Mouse (Mus musculus): ENCODE measurements at regions not wholly inside any gene's neighbourhood (a gene's known extent, or its start where the extent isn't known, plus 50 kb on each side); places are given as distances from the start of the nearest gene placed in this dataset.

DNA sequence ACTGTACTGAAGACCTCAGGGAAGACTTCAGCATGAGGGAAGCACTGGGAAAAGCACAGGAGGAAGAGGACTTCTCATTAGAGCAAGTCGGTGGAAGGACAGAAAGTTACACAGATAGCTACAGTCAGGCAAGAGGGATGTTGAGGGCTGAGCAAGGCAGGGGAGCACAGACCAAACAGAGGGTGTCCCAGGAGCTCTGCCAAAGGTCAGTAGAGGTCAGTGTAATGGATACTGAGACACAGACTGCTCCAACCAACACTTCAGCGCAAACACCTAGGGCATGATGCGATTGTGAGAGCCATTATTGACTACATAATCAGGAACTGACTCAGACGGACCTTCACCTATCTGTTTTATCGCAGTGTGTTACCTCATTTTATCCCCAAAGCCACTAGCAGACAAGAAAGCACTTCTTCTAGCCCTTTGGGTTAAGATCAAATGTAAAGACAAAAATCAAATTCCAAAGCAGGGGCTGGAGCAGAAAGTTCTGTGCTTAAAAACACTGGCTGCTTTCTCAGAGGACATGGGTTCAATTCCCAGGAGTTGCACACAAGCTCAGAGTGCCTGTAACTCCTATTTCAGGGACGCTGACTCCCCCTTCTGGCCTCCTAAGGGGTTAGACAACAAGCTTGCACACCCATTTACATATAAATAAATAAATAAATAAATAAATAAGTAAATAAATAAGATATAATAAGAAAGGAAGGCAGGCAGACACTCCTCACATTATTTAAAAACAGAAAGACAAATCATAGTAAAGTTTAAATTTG, 197.3 kb upstream of the Trib2 start:
- TF ChIP-seq CTCF (IDR thresholded peaks at IDR 0.05; ENCODE audit: low read depth): no peak
- no peak for TF ChIP-seq EP300 (IDR thresholded peaks at IDR 0.05; ENCODE audit: low read depth)
